Mouse (Mus musculus): ENCODE results near the gene Gm37419.
A peak's percentile ranks its signal among the peaks of the same experiment; 100 is the strongest.

The Gm37419 gene

DNA sequence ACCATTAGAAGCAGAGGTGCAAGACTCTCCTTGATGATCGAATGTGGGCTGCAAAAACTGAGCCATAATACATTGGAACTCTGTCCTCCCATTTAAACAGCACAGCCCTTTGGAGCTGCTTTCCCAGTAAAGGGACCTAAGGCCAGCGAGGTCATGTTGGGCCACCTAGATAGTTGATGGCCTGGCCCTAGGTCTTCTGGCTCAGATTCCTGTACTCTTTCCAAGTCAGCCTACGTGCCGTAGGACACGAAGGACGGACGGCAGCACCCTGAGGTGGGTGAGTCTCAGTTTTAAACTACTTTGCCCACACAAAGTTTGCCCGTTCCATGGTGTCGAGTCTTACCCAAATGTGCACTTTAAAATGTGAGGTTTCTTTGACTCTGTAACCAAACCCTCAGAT, 8.8 kb upstream of the Gm37419 start:
- no peak for DNase-seq (ENCODE audit: low read depth, low spot score)

DNA sequence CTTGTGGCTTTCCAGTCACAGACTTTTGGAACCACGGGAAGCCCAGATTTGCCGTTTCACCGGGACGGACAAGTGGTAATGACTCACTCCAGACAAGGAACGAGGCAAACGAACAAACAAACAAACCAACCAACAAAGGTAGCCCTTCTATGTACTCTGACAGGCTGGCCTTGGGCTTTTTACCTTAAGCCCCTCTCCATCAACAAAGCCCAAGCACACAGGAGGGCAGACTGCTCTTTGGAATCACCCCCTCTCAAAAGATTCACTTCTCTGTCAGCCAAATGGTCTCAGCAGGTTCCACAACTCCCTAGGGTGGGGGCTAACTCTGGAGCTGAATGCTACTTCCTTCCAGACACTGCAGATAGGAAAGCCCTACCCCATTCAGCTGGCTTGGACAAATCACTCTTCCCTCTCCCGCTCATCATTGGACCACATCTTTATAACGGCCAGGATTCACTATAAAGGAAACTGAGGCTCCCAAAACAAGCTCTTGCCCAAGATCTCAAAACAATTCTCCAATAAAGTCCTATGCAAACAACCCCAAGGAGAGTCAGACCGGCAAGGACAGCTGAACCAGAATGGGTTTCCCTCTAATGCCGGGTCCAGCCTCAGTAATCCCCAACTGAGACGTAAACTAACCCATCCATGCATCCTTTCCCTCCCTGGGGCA, 7.9 kb upstream of the Gm37419 start:
- DNase-seq (ENCODE audit: low read depth, low spot score): no peak

DNA sequence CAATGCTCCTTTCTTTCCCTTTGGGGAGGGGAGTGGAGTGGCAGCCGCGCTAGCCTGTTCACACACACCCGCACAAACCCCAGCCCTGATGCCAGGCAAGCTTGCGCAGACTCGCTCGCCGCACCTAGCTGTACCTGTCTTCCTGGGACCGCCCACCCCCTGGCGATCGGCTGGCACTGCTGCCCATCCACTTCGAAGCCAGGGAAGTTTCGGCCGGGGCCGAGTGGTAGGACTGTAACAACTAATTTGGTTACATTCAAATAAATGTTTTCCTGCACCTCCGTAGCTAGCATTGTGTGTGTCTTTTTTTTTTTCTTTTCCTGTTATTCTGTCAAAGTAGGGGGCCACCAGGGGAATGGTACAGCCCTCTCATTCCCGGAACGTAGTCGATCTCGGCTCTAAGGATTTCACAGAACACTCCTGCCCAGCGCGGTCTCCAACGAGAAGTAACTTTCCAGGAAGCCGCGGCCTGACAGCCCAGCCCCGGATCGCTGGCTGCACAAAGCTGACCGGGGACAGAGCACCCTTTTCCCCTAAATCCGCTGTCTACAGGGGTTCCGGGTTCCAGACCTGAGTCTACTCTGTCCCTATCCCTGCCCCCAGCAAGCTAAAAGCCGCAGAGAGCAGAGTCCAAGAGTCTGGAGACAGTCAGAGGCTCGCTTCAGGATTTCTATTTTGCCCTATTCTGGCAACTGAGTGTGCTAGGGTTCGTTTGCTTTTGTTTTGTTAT, 7.1 kb upstream of the Gm37419 start:
- no peak for DNase-seq (ENCODE audit: low read depth, low spot score)

DNA sequence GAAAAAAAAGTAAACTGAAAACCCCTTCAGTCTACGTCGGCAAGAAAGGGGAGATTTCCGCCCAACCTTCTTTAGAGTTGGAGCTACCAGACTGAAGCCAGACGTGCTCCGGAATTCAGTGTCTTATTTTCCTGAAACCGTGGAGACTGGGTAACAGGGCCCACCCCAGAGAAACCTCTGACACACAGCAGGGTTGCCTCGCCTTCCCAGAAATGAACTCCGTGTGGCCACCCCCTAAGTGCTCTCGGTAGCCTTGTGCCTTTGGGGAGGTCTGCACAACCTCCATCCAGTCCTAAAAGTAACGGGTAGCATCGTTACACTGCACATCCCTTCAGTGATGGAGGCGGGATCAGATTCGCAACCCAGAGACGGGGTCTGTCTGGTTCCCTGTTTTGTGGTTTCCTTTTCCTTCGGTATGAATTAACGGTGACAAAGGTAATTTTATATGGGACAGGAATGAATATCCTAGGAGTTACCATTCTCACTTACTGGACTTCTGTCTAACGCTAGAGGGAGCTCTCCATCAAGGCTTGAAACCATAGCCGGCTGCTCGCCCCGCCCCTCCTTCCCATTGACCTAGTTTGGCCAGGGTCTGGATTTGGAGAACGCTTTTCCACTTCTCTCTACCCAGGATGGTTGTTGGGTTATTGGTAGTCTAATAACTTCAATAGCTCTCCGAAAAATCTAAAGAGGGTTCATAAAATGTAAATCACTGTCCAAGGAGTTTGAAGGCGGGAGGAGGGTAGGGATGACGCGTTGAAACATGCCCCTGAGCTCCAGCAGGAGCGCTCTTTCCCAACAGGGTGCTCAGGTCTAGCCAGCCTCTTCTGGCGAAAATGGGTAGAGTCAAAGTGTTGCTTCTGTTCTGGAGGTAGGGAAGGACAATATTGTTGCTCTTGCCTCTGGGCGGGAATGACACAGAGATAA, 6.1 kb upstream of the Gm37419 start:
- DNase-seq (ENCODE audit: low read depth, low spot score): peak; percentile 24

DNA sequence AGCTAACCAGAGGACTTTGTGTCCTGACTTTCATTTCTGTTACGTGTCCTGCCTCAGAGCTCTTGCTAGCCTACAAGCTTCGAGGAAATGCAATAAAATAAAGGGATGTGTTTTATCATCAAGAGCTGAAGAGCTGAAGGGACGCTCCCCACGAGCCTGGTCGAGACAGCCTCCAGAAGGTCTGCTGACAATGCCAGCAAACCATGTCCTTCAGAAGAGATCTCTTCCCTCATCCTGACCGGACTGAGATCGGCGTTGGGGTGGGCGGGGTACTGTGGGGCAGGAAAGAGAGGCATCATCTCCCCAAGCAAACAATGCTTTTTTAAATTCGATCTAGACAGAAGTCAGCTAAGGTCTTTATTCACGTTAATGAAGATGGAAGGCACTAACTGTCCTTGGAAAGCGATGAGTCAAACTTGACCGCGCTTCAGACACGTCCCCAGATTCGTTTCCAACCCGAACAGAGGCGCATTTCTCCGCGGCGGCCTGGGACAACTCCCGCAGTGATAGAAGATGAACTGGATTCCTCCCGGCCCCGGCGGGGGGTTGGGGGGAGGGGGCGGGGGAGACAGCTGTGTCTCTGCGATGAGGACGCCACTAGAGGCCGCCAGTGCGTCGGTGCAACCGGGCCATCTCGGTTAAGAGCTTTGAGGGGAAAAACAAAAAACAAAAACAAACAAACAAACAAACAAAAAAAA, 5.2 kb upstream of the Gm37419 start:
- DNase-seq (ENCODE audit: low read depth, low spot score): no peak

DNA sequence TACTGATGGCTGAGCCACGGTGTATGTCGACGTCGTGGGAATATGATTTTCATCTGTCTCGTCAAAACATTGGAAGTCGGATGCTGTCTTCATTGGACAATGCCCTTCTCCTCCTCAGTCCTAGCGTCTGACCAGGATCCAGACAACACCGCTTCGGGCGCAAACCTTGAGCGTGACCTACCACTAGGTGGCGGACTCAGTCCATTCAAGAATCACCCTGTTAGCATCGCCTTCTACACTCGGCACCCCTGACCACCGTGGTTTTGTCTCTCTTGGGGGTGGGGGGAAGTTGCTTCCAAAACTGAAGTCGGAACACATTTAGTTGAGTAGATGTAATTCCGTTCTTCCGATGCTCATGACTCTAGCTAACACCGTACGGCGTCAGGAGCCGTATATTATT, 4.1 kb upstream of the Gm37419 start:
- DNase-seq (ENCODE audit: low read depth, low spot score): no peak

DNA sequence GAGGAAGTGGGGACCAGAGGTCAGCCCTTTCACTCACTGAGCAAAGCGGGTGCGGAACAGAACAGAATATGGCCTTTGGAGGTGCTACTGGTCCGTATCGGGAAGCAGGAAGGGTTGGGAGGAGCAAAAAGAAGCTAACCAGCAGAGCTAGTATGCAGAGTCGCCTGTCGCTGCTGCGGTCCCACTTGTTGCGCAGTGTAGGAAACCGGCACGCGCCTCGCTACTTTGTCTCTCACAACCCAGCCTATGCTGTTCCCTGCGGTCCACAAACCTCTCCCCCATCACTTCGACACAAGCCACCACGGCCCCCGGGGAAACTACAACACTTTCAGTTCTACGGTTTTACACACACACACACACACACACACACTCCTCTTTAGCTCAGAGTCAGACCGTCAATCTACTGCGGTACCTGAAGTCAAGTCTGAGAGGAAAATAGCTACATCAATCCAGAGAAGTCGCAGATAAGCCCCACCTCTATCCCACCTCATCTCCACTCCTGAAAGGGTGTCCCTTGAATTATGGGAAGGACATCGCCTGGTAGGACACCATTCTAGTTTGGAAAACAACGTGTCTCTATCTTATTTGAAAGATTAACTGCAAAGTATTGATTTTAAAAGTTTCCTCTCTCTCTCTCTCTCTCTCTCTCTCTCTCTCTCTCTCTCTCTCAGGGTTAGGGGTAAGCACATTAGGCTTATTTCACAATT, 3.4 kb upstream of the Gm37419 start:
- DNase-seq (ENCODE audit: low read depth, low spot score): no peak

DNA sequence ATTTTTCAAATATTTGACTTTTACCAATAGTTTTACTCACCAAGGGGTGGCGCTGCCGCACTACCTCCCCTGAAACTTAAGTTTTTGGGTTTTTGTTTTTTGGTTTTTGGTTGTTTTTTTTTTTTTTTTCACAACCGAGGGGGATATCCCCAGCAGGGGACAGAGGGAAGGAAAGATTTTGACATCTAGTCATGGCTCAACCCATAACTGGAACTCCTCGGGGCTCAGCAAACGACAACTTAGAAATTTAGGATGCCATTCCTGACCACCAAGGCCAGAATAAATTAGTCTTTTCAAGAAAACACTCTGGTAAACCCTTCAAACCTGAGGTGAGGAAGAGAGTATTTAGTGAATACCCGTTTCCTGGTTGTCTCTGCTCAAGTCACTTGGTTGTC, 2.8 kb upstream of the Gm37419 start:
- DNase-seq (ENCODE audit: low read depth, low spot score): no peak

DNA sequence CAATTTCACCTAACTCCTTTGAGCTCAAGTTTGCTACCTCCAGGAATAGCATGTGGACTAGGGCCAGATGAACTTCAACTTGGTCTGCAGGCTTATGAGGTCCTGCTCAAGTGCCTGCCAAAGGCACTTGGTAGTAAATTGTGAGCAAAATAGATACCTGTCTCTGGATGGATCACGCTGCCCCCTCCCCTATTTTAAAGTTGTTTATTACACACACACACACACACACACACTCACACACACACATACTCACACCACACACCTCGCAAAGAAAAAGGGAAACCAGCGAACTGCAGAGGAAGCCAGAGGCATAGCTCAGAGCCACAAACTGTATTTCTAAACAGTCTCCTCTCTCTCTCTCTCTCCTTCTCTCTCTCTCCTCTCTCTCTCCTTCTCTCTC, 2.1 kb upstream of the Gm37419 start:
- no peak for DNase-seq (ENCODE audit: low read depth, low spot score)

DNA sequence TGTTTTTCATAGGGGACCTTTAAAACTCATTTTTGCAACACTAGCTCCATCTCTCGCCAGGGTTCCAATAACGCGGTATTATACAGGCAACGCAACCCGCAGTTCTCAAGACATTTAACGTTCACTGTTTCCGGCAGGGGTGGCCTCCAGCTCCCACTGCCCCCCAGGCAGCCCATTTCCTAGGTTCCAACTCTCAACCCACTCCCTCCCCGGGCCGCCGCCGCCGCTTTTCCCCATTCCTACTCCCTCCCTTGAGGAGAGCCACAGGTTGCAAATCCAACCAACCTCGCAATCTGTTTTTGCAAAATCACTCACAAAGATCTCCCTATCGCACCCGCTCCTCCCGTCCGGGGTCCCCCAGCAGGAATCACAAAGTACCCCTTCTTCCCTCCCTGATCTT, 1.4 kb upstream of the Gm37419 start:
- no peak for DNase-seq (ENCODE audit: low read depth, low spot score)

DNA sequence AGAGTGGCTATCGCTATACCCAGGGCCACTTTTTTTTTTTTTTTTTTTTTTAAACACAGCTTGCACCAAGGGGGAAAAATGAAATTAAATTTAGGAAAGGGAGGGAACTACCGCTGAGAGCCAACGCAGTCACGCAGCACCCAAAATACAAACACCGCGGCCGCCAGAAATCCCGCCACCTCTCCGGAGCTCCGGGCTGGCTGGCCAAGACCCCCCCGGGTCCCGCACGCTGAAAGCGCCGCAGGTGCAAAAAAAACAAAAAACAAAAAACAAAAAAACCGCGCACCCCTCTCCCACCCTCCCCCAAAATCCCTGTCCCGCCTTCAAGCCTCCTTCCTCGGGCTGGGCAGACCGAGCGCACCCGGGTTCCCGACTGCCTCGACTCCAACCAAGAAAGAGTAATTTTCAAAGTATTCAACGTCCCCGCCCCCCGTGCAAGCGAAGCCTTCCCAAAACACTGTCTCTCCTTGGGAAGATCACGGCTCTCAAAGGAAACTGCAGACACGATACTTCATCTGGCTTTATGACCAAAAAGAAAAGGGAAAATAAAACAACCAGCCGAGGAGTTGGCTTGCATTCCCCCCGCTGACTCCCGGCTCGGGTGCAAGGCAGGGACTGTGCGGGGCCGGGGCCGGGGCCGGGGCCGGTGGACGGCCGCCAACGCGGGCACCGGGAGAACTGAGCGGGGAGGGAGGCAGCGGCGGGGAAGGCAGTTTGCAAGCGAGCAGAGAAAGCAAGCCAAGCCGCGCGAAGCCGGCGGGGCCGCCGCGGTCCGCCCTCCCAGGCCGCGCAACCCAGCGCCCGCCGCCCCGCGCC, 733 bp upstream of the Gm37419 start:
- no peak for DNase-seq (ENCODE audit: low read depth, low spot score)

DNA sequence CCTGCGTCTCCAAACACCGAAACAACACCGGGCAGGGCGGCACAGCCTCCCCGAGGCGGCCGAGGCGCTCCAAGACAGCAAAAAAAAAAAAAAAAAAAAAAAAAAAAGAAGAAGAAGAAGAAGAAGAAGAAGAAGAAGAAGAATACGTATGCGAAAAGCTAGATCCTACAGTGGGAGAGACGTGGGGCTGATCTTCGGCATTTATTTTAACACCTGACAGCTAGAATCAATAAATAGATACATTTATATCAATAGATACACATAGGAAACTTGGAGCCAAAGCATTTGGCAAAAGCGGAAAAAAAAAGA, 171 bp upstream of the Gm37419 start:
- no peak for DNase-seq (ENCODE audit: low read depth, low spot score)

DNA sequence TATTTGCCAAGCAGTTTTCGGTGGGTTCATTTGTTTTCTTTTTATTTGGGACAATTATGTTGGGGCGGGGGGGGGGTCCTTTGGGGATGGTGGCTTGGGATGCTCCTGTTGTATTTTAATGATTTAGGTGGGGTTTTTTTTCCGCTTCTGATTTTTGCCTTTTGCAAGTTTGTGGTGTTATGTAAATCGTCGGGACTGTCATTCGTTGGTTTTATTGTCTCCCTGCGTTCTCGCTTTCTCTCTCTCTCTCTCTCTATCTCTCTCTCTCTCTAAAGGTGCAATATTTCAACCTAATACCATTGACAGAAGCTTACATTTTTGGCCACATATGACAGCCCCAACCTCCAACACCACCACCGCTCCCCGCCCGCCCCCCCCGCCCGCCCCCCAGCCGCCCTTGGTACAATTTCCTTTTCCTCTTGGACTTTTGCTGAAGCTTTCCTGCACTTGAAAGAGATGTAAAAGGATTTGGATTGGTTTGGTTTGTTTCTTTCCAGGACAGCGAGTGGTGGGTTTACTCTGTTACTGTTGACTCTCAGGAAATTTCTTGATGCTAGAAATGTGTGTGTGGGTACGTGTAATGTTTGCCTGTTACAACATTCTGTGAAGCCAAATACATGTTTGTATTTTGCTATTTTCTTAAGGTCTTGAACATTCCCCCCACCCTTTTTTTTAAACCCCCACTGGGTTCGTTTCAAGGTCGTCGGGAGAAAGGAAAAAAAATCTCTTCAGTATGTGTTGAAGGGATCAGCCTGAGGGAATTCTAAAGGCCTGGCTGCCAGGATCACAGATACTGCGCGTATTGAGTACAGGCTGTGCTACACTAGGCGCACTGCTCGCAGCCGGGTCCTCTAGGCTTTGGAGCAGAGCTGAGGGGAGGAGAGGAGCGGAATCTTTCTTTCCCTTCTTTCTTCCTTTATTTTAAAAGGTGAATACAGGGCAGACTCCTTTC, 1.2 kb downstream of the Gm37419 start:
- no peak for DNase-seq (ENCODE audit: low read depth, low spot score)

DNA sequence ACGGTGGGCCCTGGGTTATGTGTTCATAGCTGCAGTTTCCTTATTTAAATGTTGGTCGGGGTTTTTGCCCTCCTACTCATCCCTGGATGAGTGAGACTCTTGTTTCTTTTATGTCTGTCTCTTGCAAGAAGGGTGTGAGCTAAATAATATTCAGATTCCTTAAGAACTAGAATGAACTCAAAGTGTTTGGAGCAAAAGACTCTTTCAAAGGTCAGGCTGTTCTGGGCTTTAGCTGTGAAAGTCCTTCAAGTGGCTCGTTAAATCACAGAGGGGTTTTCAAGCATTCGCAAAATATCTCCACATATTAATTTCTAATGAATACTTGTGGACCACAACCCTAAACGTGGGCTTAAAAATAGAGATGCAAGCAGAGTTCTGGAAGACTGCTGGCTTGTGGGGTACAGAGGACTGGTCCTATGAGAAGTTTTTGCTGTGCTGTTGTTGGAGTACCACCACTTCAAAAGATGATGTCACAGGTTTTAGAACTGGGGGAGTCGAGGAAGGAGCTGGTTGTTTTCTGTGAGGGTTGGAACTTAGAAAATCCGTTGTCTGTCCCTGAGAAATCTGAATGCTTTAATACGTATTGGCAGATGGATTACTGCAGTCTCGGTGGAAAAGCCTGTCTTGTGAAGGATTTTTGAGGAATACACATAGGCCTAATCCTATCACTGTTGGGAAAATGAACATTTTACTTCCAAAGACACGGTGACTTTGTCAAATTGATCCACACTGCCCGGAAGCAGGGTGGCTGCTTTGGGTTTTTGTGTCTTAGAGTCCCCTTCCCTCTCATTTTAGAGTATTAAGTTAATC, 2.1 kb downstream of the Gm37419 start:
- no peak for DNase-seq (ENCODE audit: low read depth, low spot score)

DNA sequence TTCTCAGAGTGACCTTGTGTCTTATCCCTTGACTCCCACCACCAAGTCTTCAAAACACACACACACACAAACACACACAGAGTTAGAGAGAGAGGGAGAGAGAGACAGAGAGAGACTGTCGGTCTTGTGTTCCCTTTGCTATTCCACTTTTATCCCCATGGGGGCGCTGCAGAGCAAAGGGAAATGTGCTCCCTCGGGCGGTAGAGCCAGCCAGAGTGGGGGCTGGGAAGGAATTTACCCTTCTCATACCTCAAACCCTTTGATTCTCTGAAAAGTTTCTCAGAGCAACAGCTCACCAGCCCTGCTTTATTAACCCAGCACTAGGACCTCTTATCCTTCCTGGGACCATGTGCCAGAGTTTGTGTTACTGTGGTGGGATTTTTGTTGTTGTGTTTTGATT, 2.9 kb downstream of the Gm37419 start:
- DNase-seq (ENCODE audit: low read depth, low spot score): peak; percentile 19

DNA sequence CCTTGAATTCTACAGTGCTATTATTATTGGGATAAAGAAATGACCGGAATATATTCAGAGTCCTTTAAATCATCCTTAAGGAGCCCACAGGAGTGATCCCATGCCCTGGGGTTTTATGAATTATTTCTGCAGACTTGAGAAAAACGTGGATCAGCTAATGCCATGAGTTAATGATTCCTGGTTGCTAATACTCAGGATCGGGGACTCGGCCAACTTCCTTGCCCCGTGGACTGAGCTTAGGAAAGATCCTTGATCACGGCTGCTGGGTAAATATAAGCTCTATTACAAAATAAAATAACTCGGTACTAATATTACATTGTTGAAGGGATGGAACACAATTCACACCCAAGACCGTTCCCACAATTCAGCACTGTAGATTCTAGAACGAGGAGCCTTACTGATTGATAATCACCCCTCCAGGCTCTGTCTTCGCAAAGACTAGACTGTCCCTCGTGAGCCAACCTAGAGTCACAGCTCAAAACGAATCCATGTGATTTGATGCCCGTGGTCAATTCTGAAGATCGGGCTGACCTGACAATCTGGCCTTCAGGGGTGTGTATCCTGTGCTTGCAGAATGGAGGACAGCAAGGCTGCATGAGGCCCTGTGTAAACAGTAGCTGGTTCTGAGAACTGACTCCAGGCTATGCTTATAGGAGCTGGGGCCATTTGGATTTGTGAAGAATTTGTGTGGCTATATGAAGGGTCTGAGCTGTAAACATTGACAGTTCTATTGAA, 3.7 kb downstream of the Gm37419 start:
- no peak for DNase-seq (ENCODE audit: low read depth, low spot score)

DNA sequence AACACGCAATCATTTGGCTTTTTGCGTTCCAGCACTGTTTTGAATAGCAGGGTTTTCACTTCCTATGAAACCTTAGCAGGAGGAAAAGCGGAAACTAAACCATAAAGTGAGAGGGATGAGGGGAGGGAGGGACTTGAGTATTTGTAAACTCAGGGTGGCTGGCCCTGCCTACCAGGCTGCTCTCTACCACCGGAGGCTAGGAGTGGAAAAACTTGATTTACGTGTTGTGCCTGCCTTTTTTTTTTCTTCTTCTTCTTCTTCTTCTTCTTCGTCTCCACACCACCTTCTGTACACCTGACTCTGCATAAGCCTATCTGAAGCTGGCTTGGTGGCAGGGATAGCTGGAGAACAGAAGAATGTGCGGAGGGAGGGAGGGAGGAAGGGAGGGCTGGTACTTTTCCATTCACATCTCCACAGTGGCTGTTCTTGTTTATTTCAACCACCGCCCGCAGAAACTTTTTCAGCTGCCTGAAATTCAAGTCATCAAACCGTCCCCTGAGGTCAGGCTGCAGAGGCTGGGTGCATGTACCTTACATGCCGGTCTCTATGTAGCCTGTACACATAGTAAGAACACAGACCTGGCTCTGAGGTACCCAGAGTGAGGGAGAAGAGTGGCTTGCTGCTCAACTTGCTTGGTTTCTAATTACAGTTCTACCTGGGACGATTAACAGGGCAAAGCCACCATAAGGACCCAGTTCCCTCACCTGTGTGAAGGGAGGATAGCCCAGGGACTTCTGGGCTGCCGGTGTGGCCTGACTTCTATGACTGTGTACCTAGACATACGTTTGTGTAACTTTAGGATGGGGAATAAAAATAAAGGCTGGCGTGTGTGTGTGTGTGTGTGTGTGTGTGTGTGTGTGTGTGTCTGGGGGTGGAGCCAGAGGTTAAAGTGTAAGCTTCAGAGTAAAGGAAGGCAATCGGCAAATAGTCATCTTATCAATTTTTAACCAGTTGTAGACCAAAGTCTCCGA, 5.4 kb downstream of the Gm37419 start:
- DNase-seq (ENCODE audit: low read depth, low spot score): no peak
